Mouse (Mus musculus): ENCODE data around the gene Decr2. TPM values are rescaled to one million over a fixed set of nuclear protein-coding genes. Genes with fewer than 3 reads are reported as not detected.
"Not testable (repeated sequence)": the region's sequence is repeated elsewhere in the genome, so short reads cannot be mapped to it uniquely, and the experiment has no call there.

The Decr2 gene
- total RNA-seq (2021), result 10 to 100 TPM; 17.8 to 27.2 TPM
- long read RNA-seq, experiment 1, transcript Decr2-201 (9 exons, 2,224 nt), result major isoform, 27 of 32 reads
- long read RNA-seq, experiment 1, partial matches to known transcripts, result 4 of 32 reads
- long read RNA-seq, experiment 1, other reads (novel, unspliced or antisense), result 1 of 32 reads
- long read RNA-seq, experiment 2, transcript Decr2-201 (9 exons, 2,224 nt), result major isoform, 10 of 11 reads
- long read RNA-seq, experiment 2, partial matches to known transcripts, result 1 of 11 reads
- long read RNA-seq, experiment 2, other reads (novel, unspliced or antisense), result 0 of 11 reads

GRCm38 (mm10) chr17:26089905-26090632 lies at the start of gene Decr2:
Gene Decr2 (minus strand): TSS chr17:26090337.
- DNase-seq, result peak; percentile 94 to 95

GRCm38 (mm10) chr17:26138901-26139381 lies 48.8 kb upstream of the Decr2 start:
- peak; percentile 59 to 69 for DNase-seq

GRCm38 (mm10) chr17:26138239-26138836 lies 48.2 kb upstream of the Decr2 start, which contains the start of gene Axin1:
Gene Axin1 (plus strand): TSS chr17:26138688.
- peak; percentile 95 to 96 for DNase-seq

GRCm38 (mm10) chr17:26137751-26138130 lies 47.6 kb upstream of the Decr2 start:
- DNase-seq, result no peak

GRCm38 (mm10) chr17:26137106-26137750 lies 47.1 kb upstream of the Decr2 start:
- DNase-seq, result no peak

GRCm38 (mm10) chr17:26131856-26132853 lies 42.0 kb upstream of the Decr2 start:
- DNase-seq, result no peak

- DNase-seq, result no peak
These were observed 41.1 kb upstream of the Decr2 start for GRCm38 (mm10) chr17:26131062-26131732.

GRCm38 (mm10) chr17:26125226-26125625 lies 35.1 kb upstream of the Decr2 start:
- no peak for DNase-seq

- no peak for DNase-seq
These were observed 34.4 kb upstream of the Decr2 start for GRCm38 (mm10) chr17:26124560-26124959.

- peak; percentile 91 to 92 for DNase-seq
These were observed 33.1 kb upstream of the Decr2 start, which contains the start of gene Mrpl28 for GRCm38 (mm10) chr17:26123267-26123684. Gene Mrpl28 (plus strand): TSS chr17:26123500.

GRCm38 (mm10) chr17:26122431-26123140 lies 32.4 kb upstream of the Decr2 start:
- no peak for DNase-seq

GRCm38 (mm10) chr17:26119766-26120710 lies 29.9 kb upstream of the Decr2 start:
- peak; percentile 58 to 82 for DNase-seq

- no peak for DNase-seq
These were observed 26.5 kb upstream of the Decr2 start for GRCm38 (mm10) chr17:26116503-26117258.

GRCm38 (mm10) chr17:26115956-26116487 lies 25.9 kb upstream of the Decr2 start:
- DNase-seq, result no peak

- DNase-seq, result no peak
These were observed 25.2 kb upstream of the Decr2 start for GRCm38 (mm10) chr17:26115205-26115898.

GRCm38 (mm10) chr17:26114461-26114860 lies 24.3 kb upstream of the Decr2 start:
- not testable (repeated sequence) for DNase-seq

GRCm38 (mm10) chr17:26114061-26114460 lies 23.9 kb upstream of the Decr2 start:
- DNase-seq, result no peak

Data from adrenal gland, postnatal 36 days (tissue).